Mouse (Mus musculus) thymus, adult 2 months (tissue): ENCODE data around the gene Atp5b.

Experiments used
- CTCF ChIP-seq: fragments of 200-500 bp; IDR thresholded peaks from 2 replicates; pipeline ENCODE4 v1.5.1; 2012; ENCODE audit warnings: mild to moderate bottlenecking, control low read depth, low read length, moderate library complexity, borderline replicate concordance; ENCODE audit not compliant: control insufficient read depth, poor library complexity, insufficient read depth; ENCODE audit errors: extremely low read depth
- POLR2A ChIP-seq: fragments of 200-500 bp; IDR thresholded peaks from 2 replicates; pipeline ENCODE4 v1.6.1; 2012; ENCODE audit warnings: mild to moderate bottlenecking, low read length, control low read depth, moderate library complexity; ENCODE audit not compliant: control insufficient read depth, poor library complexity, insufficient read depth; ENCODE audit errors: extremely low read depth

DNA sequence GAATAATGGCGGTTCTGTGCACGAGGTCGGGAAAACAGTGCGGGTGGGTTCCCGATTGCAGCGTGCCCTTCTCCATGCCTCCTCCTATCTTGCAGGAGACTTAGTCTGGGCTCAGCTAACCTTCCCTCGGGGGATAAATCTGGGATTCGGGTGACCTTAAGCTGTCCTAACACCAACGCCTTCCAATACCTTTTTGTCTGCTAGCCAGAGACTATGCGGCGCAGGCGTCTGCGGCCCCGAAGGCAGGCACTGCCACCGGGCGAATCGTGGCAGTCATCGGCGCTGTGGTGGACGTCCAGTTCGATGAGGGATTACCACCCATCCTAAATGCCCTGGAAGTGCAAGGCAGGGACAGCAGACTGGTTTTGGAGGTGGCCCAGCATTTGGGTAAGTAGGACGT lies 615 bp downstream of the Atp5b start:
- TF ChIP-seq CTCF (no peak), POLR2A (no peak)
